Mouse (Mus musculus) neutrophil, adult 59 days (primary cell): ENCODE data around the gene Olfr1454. TPM values are rescaled to one million over a fixed set of nuclear protein-coding genes. Genes with fewer than 3 reads are reported as not detected.

Source experiments
- total RNA-seq, 2 experiments: library from RNA; stranded (reverse); gene quantifications; 1 replicate in 1 of 2; 2 replicates in 1 of 2; pipeline ENCODE4 v1.2.4; 2023

Olfr1454 gene
- not detected for total RNA-seq

GRCm38 (mm10) chr19:13060310-13060709 is at the start of gene Olfr1454:
TSS of gene Olfr1454 (plus strand) at chr19:13060610.

GRCm38 (mm10) chr19:13028227-13028626 is 32.2 kb upstream of the Olfr1454 start, which contains the start of gene Olfr1453:
TSS of gene Olfr1453 (minus strand) at chr19:13028327.

DNA sequence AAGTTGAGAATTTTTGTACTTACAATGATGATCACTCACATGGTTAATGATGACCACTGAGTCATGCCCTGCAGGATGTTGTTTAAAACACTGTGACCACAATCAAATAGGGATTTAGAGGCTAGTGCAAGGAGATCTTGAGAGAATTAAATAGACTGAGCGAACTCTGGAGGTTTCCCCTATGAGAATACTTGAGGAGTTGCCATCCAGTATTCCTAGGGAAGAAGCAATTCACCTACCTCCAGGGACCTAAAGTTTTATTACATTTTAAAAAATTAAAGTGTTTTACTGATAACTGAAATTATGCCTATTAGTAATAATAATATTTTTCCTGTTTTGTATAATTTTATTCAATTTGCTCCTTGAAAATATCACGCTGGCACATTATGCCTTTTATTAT is 37.4 kb downstream of the Olfr1454 start, which contains the start of gene Olfr1457:
Gene Olfr1457, minus strand, starts transcription at position 101 of the 400 bp plus-strand sequence.

GRCm38 (mm10) chr19:13106675-13107074 is 46.3 kb downstream of the Olfr1454 start, which contains the start of gene Olfr1458:
TSS of gene Olfr1458 (minus strand) at chr19:13106775.

Other genes with a start within 250 kb of the Olfr1454 start
- gene Gm5244, start 213.9 kb upstream of the Olfr1454 start, total RNA-seq = not detected
- not detected for gene Olfr1444, start 203.3 kb upstream of the Olfr1454 start, total RNA-seq
- gene Olfr1445, start 176.8 kb upstream of the Olfr1454 start, total RNA-seq = not detected
- gene Olfr1446, start 167.1 kb upstream of the Olfr1454 start, total RNA-seq = not detected
- gene Olfr1447, start 156.9 kb upstream of the Olfr1454 start, total RNA-seq = not detected
- gene Olfr1448, start 136.2 kb upstream of the Olfr1454 start, total RNA-seq = not detected
- gene Olfr1449, start 129.8 kb upstream of the Olfr1454 start, total RNA-seq = not detected
- not detected for gene Olfr1450, start 110.4 kb upstream of the Olfr1454 start, total RNA-seq
- gene Olfr1451, start 65.6 kb upstream of the Olfr1454 start, total RNA-seq = not detected
- gene Olfr1453, start 32.3 kb upstream of the Olfr1454 start, total RNA-seq = not detected
- gene Olfr1457, start 37.3 kb downstream of the Olfr1454 start, total RNA-seq = not detected
- not detected for gene Olfr1458, start 46.2 kb downstream of the Olfr1454 start, total RNA-seq
- gene Olfr1459, start 88.9 kb downstream of the Olfr1454 start, total RNA-seq = under 1 TPM; 0.13 to 0.16 TPM
- gene Olfr1461, start 102.4 kb downstream of the Olfr1454 start, total RNA-seq = not detected
- gene Olfr1462, start 125.1 kb downstream of the Olfr1454 start, total RNA-seq = not detected
- not detected for gene Olfr1463, start 170.7 kb downstream of the Olfr1454 start, total RNA-seq